Mouse (Mus musculus) forebrain, embryonic 11.5 days (tissue): ENCODE measurements around the gene Tmem223. TPM values are rescaled to one million over a fixed set of nuclear protein-coding genes. Genes with fewer than 3 reads are reported as not detected.
A peak's percentile ranks its signal among the peaks of the same experiment; 100 is the strongest.

Experiments used
- ATAC-seq: fragments of 200-750 bp; cut with Nextera tagmentation; replicated peaks from 2 replicates; pipeline ENCODE4 v1.8.0; 2017; ENCODE audit warnings: moderate TSS enrichment; ENCODE audit not compliant: low FRiP score
- DNase-seq: peaks from one replicate; pipeline ENCODE4 v3.0.0-alpha.2; 2017; ENCODE audit warnings: low spot score
- H3K27ac ChIP-seq: fragments of 300-500 bp; sonication (generic); 2 replicates; pipeline ENCODE4 v1.5.1; 2014; ENCODE audit warnings: low read depth, low read length
- H3K27me3 ChIP-seq: fragments of 300-500 bp; sonication (generic); 2 replicates; pipeline ENCODE4 v1.6.1; 2014; ENCODE audit warnings: mild to moderate bottlenecking, low read length, mixed read lengths; ENCODE audit not compliant: control insufficient read depth, insufficient read depth
- H3K36me3 ChIP-seq: fragments of 300-500 bp; sonication (generic); 2 replicates; pipeline ENCODE4 v1.6.1; 2014; ENCODE audit warnings: mild to moderate bottlenecking, low read length, moderate library complexity, mixed read lengths; ENCODE audit not compliant: control insufficient read depth, insufficient read depth
- H3K4me1 ChIP-seq: fragments of 300-500 bp; sonication (generic); replicated peaks from 2 replicates; pipeline ENCODE4 v1.6.1; 2014; ENCODE audit warnings: low read length, mixed read lengths; ENCODE audit not compliant: control insufficient read depth, insufficient read depth
- H3K4me2 ChIP-seq: fragments of 300-500 bp; sonication (generic); 2 replicates; pipeline ENCODE4 v1.6.1; 2014; ENCODE audit warnings: low read depth, mild to moderate bottlenecking, low read length, moderate library complexity, mixed read lengths; ENCODE audit not compliant: severe bottlenecking
- H3K4me3 ChIP-seq: fragments of 300-500 bp; sonication (generic); 2 replicates; pipeline ENCODE4 v1.5.1; 2014; ENCODE audit warnings: low read depth, low read length
- H3K9ac ChIP-seq: fragments of 300-500 bp; sonication (generic); 2 replicates; pipeline ENCODE4 v1.6.1; 2014; ENCODE audit warnings: low read length
- H3K9me3 ChIP-seq: fragments of 300-500 bp; sonication (generic); 2 replicates; pipeline ENCODE4 v1.6.1; 2016; ENCODE audit warnings: low read length, mixed read lengths; ENCODE audit not compliant: control insufficient read depth
- WGBS: fragments of 180-500 bp; shearing (Covaris S2); extraction: QIAGEN DNeasy Blood & Tissue Kit; methylation state at CpG from one replicate; pipeline ENCODE4 v1.1.7; 2014; 5-methylcytosine and 5-hydroxymethylcytosine counted together
- polyA plus RNA-seq: library from polyadenylated mRNA; unstranded; fragments of >200 nt; fragmentation: Nextera tagmentation; extraction: Ambion mirVana; gene quantifications from 2 replicates; pipeline ENCODE4 v1.2.1, GENCODE M21; 2014

The Tmem223 gene
- polyA plus RNA-seq, 1 experiment from 2014 or later = 182 TPM

GRCm38 (mm10) chr19:8803879-8804660, 33.3 kb downstream of the Tmem223 start:
- ATAC-seq (no peak), DNase-seq (no peak)
- H3K9me3 ChIP-seq = no peaks in the 10 kb centered on the region
- H3K27ac ChIP-seq = 0 out of 2 replicates have a peak overlapping the region, but pooled peaks have one; percentile 7
- no peak overlapping the region for H3K4me3 ChIP-seq
- H3K9ac ChIP-seq = no peak overlapping the region
- H3K4me2 ChIP-seq = no peak overlapping the region
- H3K27me3 ChIP-seq = no peaks in the 10 kb centered on the region
- no peaks in the 10 kb centered on the region; the same call in 1 of the 2 replicates for H3K36me3 ChIP-seq
- 90% methylated on average over 11 of the region's 11 CpGs for WGBS
- peaks cover 8% of the 10 kb centered on the region for H3K4me1 ChIP-seq

- Histone ChIP-seq H3K9ac (no peak overlapping the region), H3K4me2 (no peak overlapping the region), H3K27ac (no peak overlapping the region), H3K9me3 (no peaks in the 10 kb centered on the region), H3K4me1 (peaks cover 6% of the 10 kb centered on the region), H3K4me3 (no peak overlapping the region), H3K36me3 (peaks cover 2% of the 10 kb centered on the region; the same call in 1 of the 2 replicates), H3K27me3 (no peaks in the 10 kb centered on the region)
- 92% methylated on average over 5 of the region's 5 CpGs for WGBS
- DNase-seq (no peak), ATAC-seq (no peak)
Measured at GRCm38 (mm10) chr19:8806810-8807209, 36.0 kb downstream of the Tmem223 start.

- H3K9me3 ChIP-seq = no peaks in the 10 kb centered on the region
- H3K4me3 ChIP-seq = no peak overlapping the region
- H3K4me1 ChIP-seq = peaks cover 13% of the 10 kb centered on the region
- ATAC-seq (no peak), DNase-seq (no peak)
- WGBS = 85% methylated on average over 11 of the region's 11 CpGs
- H3K36me3 ChIP-seq = peaks cover 7% of the 10 kb centered on the region; the same call in 1 of the 2 replicates
- H3K27ac ChIP-seq = no peak overlapping the region
- H3K9ac ChIP-seq = no peak overlapping the region
- no peak overlapping the region for H3K4me2 ChIP-seq
- no peaks in the 10 kb centered on the region for H3K27me3 ChIP-seq
Measured at GRCm38 (mm10) chr19:8815812-8816211, 45.0 kb downstream of the Tmem223 start.

GRCm38 (mm10) chr19:8817001-8817400, 46.2 kb downstream of the Tmem223 start:
- Histone ChIP-seq H3K4me3 (0 out of 2 replicates have a peak overlapping the region, but pooled peaks have one; percentile 2), H3K9ac (peak overlapping the region; percentile 32), H3K4me2 (0 out of 2 replicates have a peak overlapping the region, but pooled peaks have one; percentile 24), H3K9me3 (no peaks in the 10 kb centered on the region), H3K27ac (no peak overlapping the region), H3K36me3 (peaks cover 7% of the 10 kb centered on the region; the same call in 1 of the 2 replicates), H3K4me1 (peaks cover 15% of the 10 kb centered on the region), H3K27me3 (no peaks in the 10 kb centered on the region)
- 62% methylated on average over 3 of the region's 3 CpGs for WGBS
- DNase-seq (no peak), ATAC-seq (no peak)

- H3K27me3 ChIP-seq = no peaks in the 10 kb centered on the region
- peak overlapping the region; percentile 99 for H3K27ac ChIP-seq
- WGBS = 34% methylated on average over 14 of the region's 14 CpGs
Measured at GRCm38 (mm10) chr19:8818301-8818798, 47.6 kb downstream of the Tmem223 start.

GRCm38 (mm10) chr19:8818801-8819595, 48.2 kb downstream of the Tmem223 start, which contains the start of gene Ttc9c:
TSS of gene Ttc9c (minus strand) at chr19:8819333.
- Histone ChIP-seq H3K27me3 (no peaks in the 10 kb centered on the region), H3K9ac (peak within 1 kb of the TSS; percentile 98), H3K4me1 (peaks cover 20% of the 10 kb centered on the region), H3K27ac (peak within 1 kb of the TSS; percentile 99), H3K4me3 (peak within 1 kb of the TSS; percentile 100), H3K36me3 (peaks cover 9% of the 10 kb centered on the region; the same call in 1 of the 2 replicates), H3K9me3 (no peaks in the 10 kb centered on the region), H3K4me2 (peak within 1 kb of the TSS; percentile 79)
- WGBS = under 1% methylated on average over 33 of the region's 33 CpGs
- peak; percentile 93 for ATAC-seq
- peak; percentile 97 for DNase-seq

More at GRCm38 (mm10) chr19:8818301-8818798, 47.6 kb downstream of the Tmem223 start:
- Histone ChIP-seq H3K9me3 (no peaks in the 10 kb centered on the region), H3K36me3 (peaks cover 7% of the 10 kb centered on the region; the same call in 1 of the 2 replicates), H3K4me2 (peak overlapping the region; percentile 79), H3K9ac (peak overlapping the region; percentile 70), H3K4me1 (peaks cover 20% of the 10 kb centered on the region), H3K4me3 (peak overlapping the region; percentile 100)
- no peak for DNase-seq
- ATAC-seq = no peak

- H3K9ac ChIP-seq = peak within 1 kb of the TSS; percentile 98
- H3K4me3 ChIP-seq = peak within 1 kb of the TSS; percentile 100
- ATAC-seq (peak; percentile 96), DNase-seq (peak; percentile 97)
- peak within 1 kb of the TSS; percentile 79 for H3K4me2 ChIP-seq
- H3K27me3 ChIP-seq = no peaks in the 10 kb centered on the region
- H3K9me3 ChIP-seq = no peaks in the 10 kb centered on the region
- H3K36me3 ChIP-seq = peaks cover 7% of the 10 kb centered on the region; the same call in 1 of the 2 replicates
- under 1% methylated on average over 83 of the region's 83 CpGs for whole genome bisulfite sequencing
- H3K4me1 ChIP-seq = peaks cover 20% of the 10 kb centered on the region
- H3K27ac ChIP-seq = peak within 1 kb of the TSS; percentile 99
Measured at GRCm38 (mm10) chr19:8819596-8820423, 49.0 kb downstream of the Tmem223 start, which contains the start of gene Hnrnpul2. TSS of gene Hnrnpul2 (plus strand) at chr19:8820010.
